Mouse (Mus musculus) liver, postnatal 0 days (tissue): Measurements from ENCODE around the gene Trit1.

ENCODE experiments used
- CTCF ChIP-seq: sonication (generic); IDR thresholded peaks from 2 replicates; pipeline ENCODE4 v1.5.1; 2016; ENCODE audit warnings: antibody characterized with exemption, low read depth
- EP300 ChIP-seq: IDR thresholded peaks from 2 replicates; pipeline ENCODE4 v1.6.1; 2016; ENCODE audit warnings: antibody characterized with exemption, low read depth, mild to moderate bottlenecking

DNA sequence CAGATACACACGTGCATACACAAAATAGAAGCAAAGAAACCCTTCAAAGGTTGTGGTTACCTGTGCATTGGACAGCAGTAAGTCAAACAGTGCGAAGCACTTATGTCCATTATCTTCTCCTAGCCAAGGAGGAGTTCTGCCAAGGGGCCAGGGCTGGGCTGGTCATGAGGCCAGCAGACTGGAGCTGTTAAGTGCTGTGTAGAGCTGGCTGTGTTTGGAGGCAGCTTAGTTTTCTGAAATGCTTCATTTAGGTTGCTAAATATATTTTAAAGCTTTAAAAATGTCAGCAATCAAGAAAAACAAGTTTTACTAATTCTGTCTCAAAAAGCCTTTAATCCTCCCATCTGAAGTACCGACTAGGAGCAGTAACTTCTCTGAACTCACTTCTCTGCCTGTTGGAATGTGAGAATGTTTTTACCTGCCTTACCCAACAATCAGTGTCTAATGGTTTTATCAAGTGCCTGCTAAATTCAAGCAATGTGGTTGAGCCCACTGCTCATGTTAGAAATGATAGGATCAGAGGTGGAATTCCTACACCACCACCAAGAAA lies 40.2 kb downstream of the Trit1 start:
- no peak for TF ChIP-seq CTCF
- no peak for TF ChIP-seq EP300
